Mouse (Mus musculus) adipocyte (in vitro differentiated cells): ENCODE measurements at regions not wholly inside any gene's neighbourhood (a gene's known extent, or its start where the extent isn't known, plus 50 kb on each side); places are given as distances from the start of the nearest gene placed in this dataset.
A peak's percentile ranks its signal among the peaks of the same experiment; 100 is the strongest.

Experiments
- DNase-seq: peaks from one replicate; pipeline ENCODE4 v3.0.0-alpha.2; 2016; ENCODE audit warnings: low spot score

DNA sequence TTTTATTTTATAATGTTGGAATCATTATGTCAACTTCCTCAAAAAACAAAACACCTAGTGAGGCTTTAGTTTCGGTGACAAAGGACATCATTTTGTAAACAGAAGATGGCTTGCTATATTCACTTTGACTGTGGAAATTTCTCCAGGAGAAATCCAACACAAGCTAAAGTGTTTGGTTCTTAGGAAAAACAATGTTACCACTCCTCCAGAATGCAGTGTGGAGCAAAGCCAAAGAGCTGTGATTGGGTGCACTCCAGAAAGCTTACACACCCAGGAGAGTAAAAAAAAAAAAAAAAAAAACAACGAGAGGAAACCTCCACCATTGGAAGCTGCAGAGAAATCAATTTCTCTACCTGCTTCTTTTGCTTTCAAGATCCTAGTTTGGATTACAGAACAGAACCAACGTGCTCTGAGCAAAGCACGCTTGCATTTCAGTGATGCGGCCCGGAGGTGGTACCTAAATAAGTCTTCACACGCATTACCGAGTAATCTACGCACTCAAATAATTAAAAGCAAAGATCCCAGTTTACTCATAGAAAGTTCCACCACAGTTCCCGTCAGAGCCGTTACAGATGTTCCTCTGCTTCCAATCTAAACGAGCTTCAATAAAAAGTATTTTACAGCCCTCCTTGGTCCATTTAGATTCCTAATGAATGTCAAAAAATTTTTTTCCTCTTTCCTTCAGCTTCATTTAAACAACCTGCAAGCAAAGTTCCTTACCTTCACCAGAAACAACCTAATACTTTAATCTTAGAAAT is 199.5 kb upstream of the Gk2 start:
- peak; percentile 6 for DNase-seq

DNA sequence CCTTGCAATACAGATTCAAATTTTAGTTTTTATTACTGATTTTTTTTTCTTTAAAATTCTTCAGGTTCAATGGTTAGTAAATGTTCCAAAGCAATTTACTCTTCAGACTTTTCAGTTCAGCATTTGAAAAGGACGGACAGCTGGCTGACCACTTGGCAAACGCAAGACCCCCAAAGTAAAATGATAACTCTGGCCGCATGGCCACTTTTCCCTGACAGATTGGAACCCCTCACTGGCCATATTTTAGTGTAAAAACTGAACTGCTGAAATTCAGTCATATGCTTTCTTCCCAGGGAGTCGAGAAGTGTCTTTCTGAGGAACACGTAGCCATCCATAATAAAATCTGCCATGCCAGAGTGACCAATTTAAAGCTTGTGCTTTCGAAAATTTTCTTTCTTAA is 198.4 kb upstream of the Gk2 start:
- DNase-seq = no peak

DNA sequence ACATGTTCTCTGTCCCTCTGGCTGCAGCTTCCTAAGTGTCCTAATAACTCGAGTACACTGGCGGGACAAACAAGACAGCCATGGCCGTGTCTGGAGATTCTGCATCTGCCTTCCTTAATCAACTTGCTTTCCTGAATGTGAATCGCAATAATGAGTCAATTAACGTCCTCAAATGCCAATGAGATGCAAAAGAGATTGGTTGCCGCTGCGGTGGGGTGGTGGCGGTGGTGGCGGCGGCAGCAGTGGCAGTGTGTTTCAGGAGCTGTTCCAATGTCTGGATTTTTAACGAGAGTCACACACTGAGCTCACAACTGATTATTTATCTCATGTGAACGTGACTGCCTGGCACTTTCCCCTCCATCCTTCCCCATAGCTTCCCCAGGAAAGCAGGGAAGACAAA is 197.6 kb upstream of the Gk2 start:
- DNase-seq = no peak

DNA sequence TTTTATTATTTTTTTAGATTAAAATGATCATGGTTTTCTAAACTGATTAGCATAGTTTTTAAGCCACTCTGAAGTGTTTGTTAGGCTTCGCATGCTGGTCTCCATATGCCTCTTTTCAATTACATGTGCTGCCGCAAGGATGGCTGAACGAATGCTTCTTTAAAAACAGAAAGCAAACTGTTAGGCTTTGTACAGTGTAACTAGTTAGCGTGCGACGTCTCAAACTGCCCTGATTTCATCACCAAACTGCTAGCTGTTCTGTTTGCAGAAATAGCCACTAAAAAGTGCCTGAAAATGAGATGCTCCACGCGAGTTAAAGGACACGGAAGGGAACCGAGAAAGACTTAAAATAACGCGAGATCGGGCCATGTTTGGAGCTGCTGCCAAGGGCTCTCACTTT is 185.4 kb upstream of the Gk2 start:
- DNase-seq = no peak

DNA sequence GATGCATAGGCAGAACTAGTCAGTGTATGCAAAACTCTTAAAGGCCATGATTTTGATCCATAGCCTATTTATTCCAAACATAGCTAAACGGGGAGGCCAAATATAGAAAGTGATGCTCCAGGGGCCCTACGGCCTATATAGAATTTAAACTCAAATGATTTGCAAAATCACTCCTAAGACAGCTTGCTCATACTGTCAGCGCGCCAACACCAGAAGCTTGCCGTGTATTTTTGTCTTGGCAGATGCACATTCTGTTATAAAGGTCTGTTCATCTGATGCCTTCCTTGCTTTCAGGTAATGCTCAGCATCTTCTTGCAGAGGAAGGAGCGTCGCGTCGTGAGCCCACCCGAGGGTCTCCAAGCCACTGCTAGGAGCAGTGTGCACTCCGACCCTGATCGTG is 184.8 kb upstream of the Gk2 start:
- no peak for DNase-seq

DNA sequence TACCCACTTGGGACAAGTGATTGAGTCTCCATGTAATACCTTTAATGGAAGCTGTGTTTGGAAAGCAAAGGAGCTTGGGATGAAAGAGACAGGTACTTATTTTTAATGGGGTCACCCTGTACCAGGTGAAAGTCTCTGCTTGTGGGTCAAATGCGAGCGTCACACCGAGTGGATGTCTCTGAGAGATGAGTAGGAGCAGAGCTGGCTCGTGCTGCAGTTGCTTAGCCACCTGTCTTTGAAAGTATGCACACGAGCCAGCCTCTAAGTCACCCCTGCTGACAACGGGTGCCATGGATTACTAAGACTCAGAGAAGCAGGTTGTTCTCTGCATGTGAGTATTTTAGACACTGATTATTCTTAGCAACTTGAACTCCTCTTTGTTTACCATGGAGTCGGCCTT is 179.5 kb upstream of the Gk2 start:
- no peak for DNase-seq

- DNase-seq = no peak
Measured at GRCm38 (mm10) chr5:97633766-97634165, 176.9 kb upstream of the Gk2 start.

DNA sequence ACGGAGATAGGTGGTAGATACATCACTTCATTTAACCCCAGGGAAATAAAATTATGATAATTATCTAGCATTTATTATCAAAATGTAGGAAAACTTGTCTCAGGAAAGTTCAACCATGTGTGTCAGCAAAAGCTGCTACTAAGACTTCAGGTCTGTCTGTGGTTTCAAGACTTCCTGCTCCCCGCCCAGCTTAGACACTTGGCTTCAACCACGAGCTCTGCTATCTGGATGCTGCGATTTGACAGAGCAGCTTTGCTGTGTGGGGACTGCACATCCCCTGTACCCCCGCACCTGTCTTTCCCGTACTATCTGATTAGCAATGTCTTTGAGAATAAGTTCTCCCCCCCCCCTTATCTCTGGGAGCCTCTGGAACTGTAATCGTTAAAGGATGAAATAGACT is 176.0 kb upstream of the Gk2 start:
- DNase-seq = no peak

GRCm38 (mm10) chr5:97625200-97625599 is 168.4 kb upstream of the Gk2 start:
- DNase-seq = no peak

GRCm38 (mm10) chr5:97619890-97620289 is 163.1 kb upstream of the Gk2 start:
- no peak for DNase-seq

DNA sequence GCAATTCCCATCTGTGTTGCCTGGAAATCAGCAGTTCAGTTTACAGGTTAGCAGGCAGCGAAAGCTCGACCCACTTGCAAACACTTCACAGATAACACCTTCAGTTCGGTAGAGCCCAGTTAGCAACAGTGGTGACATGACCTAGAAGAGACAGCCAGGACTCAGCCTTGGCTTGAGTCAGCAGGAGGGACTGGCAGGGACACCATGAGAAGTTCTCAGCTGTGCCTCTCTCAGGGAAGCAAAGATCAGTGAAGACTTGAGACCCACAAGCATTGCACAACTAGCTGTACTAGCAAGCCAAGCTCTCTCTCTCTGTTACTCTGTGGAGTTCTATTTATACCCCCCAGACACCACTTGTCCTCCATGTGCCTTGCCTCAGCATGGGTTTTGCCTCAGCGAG is 161.6 kb upstream of the Gk2 start:
- DNase-seq = peak; percentile 4

DNA sequence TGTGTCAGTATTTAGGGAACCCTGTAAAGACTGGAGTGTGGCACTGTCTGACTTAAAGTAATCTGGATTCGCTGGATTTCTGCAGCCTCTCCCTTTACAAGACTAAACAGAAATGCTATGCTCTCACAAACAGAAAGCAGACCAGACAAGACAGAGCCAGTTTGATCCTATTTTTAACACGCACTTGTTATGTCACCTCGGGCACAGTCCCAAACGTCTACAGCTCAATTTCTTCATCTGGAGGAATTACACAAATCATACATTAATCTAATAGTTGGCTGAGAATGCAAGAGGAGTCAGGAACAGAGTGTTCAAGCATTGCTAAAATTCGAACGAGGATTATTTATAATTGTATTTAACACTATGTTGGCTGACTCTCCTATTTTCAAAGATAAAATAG is 145.4 kb upstream of the Gk2 start:
- peak; percentile 84 for DNase-seq

DNA sequence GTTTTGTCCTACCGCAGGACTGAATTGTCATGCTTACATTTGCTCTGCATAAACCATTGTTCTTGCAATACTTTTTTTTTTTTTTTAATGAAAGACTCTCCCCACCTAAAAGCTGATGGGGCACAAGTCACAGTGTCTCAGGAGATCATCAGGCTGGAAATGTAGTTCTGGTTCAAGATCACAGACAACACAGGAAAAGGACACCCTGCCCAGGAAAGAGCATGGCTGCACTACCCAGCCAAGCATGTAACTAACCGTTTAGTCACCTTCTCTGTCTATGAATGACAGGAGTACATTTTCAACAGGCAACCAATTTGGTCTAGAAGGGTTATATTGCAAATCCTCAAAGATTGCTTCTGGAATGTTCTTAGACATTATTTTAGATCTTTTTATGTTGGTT is 144.6 kb upstream of the Gk2 start:
- no peak for DNase-seq

GRCm38 (mm10) chr5:97598741-97599140 is 141.9 kb upstream of the Gk2 start:
- no peak for DNase-seq

DNA sequence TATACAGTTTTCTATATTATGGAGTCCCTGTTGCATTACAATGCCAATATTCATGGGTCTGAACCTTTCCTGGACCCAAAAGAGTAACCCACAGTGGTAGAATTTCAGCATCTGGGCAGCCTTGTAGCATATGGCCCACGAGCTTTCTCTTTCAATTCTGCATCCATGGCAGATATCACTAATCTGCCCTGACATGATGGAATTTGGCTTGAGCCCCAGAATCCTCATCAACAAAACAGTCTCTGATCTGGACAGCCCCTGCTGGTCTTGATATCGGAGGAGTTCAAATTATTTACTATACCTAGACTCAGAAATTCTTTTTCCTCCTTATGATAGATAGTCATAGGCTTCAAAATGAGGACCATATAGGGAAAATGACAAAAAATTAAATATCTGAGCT is 139.1 kb upstream of the Gk2 start:
- no peak for DNase-seq

DNA sequence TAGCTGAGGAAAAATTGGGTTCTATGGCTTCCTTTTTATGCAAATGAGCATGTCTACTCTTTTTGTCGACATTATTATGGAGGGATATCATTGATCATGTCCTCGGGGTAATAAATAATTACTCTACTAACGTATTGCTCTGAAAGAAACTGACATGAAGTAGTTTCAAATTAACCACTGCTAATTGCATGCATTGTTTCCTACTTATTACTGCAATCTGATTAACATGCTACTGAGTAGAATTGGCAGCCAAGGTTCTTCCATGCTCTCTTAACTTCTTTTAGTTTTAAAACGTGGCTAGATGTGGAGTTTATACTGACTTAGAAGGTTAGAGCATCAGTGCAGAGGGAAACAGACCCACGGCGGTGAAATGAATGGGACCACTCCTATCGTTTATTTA is 137.3 kb upstream of the Gk2 start:
- DNase-seq = no peak

- DNase-seq = no peak
Measured at GRCm38 (mm10) chr5:97582509-97582908, 125.7 kb upstream of the Gk2 start.

DNA sequence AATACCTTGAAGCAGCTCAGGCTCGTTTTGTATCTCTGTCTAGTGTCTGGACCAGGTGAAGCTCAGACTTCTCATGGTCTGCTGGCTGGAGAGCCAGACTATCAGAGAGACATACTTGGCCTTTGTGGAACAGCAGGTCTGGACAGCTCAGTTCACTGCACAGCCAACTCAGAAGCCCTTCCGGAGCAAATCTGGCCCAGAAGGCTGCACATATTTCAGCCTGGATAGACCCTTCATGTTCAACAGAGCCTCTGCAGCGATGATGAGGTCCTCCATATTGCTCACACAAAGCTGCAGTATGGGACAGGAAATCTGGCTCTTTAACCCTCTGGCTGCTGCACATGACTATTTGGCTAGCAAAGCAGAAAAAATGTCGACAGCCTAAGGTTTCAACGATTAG is 108.7 kb upstream of the Gk2 start:
- no peak for DNase-seq

GRCm38 (mm10) chr5:97563724-97564123 is 106.9 kb upstream of the Gk2 start:
- no peak for DNase-seq

DNA sequence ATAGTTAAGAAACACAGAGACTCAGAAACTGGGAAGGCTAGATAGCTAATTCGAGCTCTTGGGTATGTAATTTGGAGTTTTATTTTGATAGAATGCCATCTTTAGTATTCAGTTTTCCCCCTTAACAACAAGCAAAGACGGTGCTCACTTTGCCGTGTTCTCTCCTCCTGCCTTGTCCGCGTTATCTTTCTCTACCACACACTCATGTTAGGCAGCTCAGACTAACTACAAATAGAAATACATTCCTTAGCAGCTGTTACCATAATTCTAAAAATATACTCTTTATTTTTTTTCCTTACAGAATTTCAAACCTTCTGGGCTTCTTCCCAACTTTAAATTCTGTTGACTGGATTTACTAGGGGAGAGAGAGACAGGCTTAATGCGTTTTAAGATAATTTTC is 97.5 kb upstream of the Gk2 start:
- no peak for DNase-seq

GRCm38 (mm10) chr5:97553122-97553521 is 96.3 kb upstream of the Gk2 start:
- no peak for DNase-seq

GRCm38 (mm10) chr5:97537492-97538257 is 80.9 kb upstream of the Gk2 start:
- no peak for DNase-seq

DNA sequence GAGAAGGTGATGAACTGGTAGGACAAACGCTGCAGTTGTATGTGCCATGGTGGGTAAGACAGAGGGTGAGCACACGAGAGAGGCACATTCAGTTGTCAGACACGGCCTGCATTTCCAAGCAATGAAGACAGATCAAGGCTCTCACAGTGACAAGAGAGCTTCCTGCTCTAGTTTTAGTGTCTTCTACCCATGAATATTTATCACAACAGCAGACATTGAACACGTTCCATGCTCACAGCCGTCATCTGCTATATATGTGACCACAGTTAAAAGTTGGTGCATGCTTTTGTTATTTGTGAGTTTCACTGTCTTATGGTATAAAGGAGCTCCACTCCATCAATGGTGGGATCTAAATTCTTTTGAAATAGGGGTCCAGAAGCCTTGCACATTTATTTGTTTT is 76.9 kb upstream of the Gk2 start:
- DNase-seq = no peak

DNA sequence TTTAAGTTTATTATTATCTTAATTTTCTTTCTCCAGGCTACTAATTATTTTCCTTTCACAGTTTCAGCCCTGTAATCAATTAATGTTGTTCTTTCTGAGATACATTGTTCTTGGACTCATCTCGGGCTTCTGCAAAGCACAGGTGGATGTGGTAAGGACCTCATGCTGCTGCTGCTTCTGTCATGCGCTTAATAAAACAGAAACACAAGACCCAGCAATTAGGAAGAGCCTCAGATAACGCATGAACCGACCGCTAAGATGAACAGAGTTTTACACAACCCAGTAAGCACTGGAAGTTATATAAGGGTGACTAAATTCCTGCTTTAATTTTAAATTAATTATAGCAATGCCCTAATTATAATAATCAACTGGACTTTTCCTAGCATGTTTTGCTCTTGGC is 70.7 kb upstream of the Gk2 start:
- no peak for DNase-seq
